Mouse (Mus musculus) small intestine, adult 2 months (tissue): ENCODE data around the gene Syp. TPM values are rescaled to one million over a fixed set of nuclear protein-coding genes. Genes with fewer than 3 reads are reported as not detected.

ENCODE experiments used
- H3K27ac ChIP-seq: fragments of 200-500 bp; 2 replicates; pipeline ENCODE4 v1.5.1; 2012; ENCODE audit warnings: low read depth, low read length, control low read depth, inconsistent platforms; ENCODE audit not compliant: insufficient read depth
- H3K27me3 ChIP-seq: fragments of 200-500 bp; 2 replicates; pipeline ENCODE4 v1.6.1; 2012; ENCODE audit warnings: mild to moderate bottlenecking, moderate library complexity, low read length, inconsistent platforms; ENCODE audit not compliant: control insufficient read depth, insufficient read depth
- H3K36me3 ChIP-seq: fragments of 200-500 bp; 2 replicates; pipeline ENCODE4 v1.6.1; 2012; ENCODE audit warnings: mild to moderate bottlenecking, low read length, control low read depth, inconsistent platforms; ENCODE audit not compliant: control insufficient read depth, insufficient read depth
- H3K4me1 ChIP-seq: fragments of 200-500 bp; 2 replicates; pipeline ENCODE4 v1.6.1; 2012; ENCODE audit warnings: low read length, inconsistent platforms, mixed read lengths; ENCODE audit not compliant: control insufficient read depth, insufficient read depth, insufficient read length
- H3K4me3 ChIP-seq: fragments of 200-500 bp; 2 replicates; pipeline ENCODE4 v1.5.1; 2012; ENCODE audit warnings: low read depth, mild to moderate bottlenecking, control low read depth, inconsistent platforms, low read length, moderate library complexity
- CTCF ChIP-seq: fragments of 200-500 bp; IDR thresholded peaks from 2 replicates; pipeline ENCODE4 v1.5.1; 2012; ENCODE audit warnings: low read depth, mild to moderate bottlenecking, control low read depth, inconsistent platforms, low read length, moderate library complexity, mixed read lengths; ENCODE audit not compliant: insufficient replicate concordance, insufficient read length; ENCODE audit errors: extremely low read depth
- POLR2A ChIP-seq: fragments of 200-500 bp; IDR thresholded peaks from 2 replicates; pipeline ENCODE4 v1.6.1; 2012; ENCODE audit warnings: low read depth, mild to moderate bottlenecking, control low read depth, inconsistent platforms, low read length, moderate library complexity
- WGBS: fragments of 180-500 bp; shearing (Covaris S2); methylation state at CpG from one replicate; pipeline ENCODE4 v1.1.7; 2018; 5-methylcytosine and 5-hydroxymethylcytosine counted together
- polyA plus RNA-seq: library from polyadenylated mRNA; depleted of rRNA; stranded (reverse); fragments of >200 nt; gene quantifications from 2 replicates; pipeline ENCODE4 v1.2.3, GENCODE M21; 2012

The Syp gene
- polyA plus RNA-seq, 1 experiment: 3.2 TPM

DNA sequence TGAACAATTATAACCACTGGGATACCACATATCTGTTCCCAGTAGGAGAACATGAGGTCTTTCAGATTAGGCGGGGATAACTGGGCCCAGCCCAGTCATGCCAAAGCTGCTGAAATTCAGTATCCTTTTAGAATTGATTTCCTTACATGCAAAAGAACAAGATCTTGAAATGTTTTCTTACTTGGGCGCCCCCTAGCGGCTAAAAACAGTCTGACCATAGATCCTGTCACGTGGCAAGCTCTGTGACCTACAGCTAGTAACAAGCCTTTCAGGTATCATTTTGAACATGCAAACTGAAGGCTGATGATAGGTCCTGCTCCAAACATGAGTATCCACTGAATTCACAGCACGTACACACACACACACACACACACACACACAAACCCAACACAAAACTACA is 7.1 kb downstream of the Syp start:
- Histone ChIP-seq H3K4me1 (peaks cover 3% of the 10 kb centered on the region; the same call in 1 of the 2 replicates), H3K4me3 (no peak overlapping the region), H3K27ac (no peak overlapping the region), H3K36me3 (no peaks in the 10 kb centered on the region), H3K27me3 (no peaks in the 10 kb centered on the region)
- TF ChIP-seq CTCF: peak; percentile 27; the same call in 1 of the 2 replicates
- TF ChIP-seq POLR2A: no peak
- WGBS: 6% methylated on average over 5 of the region's 5 CpGs

- Histone ChIP-seq H3K4me1 (peaks cover 1% of the 10 kb centered on the region; the same call in 1 of the 2 replicates), H3K27me3 (no peaks in the 10 kb centered on the region), H3K36me3 (no peaks in the 10 kb centered on the region), H3K4me3 (peak overlapping the region; percentile 78), H3K27ac (peak overlapping the region; percentile 83)
- WGBS: 8% methylated on average over 25 of the region's 25 CpGs
- TF ChIP-seq POLR2A: peak; percentile 67
- TF ChIP-seq CTCF: peak; percentile 27; the same call in 1 of the 2 replicates
Observed at GRCm38 (mm10) chrX:7648671-7649304, 10.5 kb downstream of the Syp start.

DNA sequence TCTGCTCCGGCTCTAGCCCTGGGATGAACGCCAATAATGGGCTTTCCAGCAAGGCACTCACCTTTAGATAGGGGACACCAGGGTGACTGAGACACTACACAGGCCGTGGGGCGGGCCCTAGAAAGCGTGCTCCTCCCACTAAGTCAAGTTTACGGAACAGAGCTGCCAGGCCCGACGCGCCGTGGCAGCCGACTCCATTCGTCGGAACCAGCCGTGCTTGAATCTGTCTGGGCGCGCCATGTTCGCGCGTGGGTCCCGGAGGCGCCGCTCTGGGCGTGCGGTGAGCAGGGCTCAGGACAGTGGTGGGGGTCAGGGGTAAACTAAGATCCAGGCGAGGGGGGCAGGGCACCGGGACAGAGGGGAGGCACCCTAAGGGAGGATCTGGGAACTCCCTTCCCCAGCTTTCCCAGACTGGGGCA is 19.0 kb downstream of the Syp start, which contains the start of gene Prickle3:
Prickle3 (plus strand) TSS at position 40 of the 419 bp plus-strand sequence.
- H3K36me3 ChIP-seq: peaks cover 4% of the 10 kb centered on the region; the same call in 1 of the 2 replicates
- WGBS: 13% methylated on average over 26 of the region's 26 CpGs
- peaks cover 3% of the 10 kb centered on the region; the same call in 1 of the 2 replicates for H3K4me1 ChIP-seq
- no peaks in the 10 kb centered on the region for H3K27me3 ChIP-seq
- H3K4me3 ChIP-seq: peak within 1 kb of the TSS; percentile 79
- peak within 1 kb of the TSS; percentile 28; the same call in 1 of the 2 replicates for H3K27ac ChIP-seq
- 0 out of 2 replicates have a peak, but pooled peaks have one; percentile 19 for TF ChIP-seq POLR2A
- no peak for TF ChIP-seq CTCF

DNA sequence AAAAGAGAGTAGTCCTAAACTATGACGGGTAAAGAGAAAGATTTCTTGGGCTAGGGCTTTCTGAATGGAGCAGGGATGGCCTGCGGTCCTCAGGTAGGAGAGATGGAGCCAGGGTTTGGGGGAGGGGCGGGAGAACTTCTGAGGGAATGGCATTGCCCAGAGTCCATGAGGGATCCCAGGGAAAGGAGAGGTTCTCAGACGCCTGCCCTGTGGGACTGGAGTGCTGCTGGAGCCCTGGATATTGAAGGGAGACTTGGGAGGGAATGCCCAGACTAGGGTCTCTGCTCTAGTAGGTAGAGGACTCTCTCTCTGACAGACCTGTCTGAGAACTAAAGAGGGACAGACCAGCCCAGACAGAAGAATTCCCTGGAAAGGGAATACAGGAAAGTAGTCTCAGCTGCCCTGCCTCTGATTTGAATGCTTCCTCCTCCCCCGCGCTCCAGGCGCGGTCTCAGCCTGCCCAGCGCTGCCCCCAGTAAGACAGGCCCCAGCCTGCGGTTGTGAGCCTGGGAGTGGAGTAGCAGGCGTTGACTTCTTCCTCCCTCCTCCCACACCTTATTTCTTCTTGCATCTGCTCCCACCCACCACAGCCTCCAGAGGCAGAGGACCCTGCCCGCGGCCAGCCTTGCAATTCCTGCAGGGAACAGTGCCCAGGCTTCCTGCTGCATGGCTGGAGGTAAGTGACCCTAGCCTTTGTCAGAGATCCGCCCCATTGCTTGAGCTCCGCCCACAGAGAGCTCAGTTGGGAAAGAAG is 19.9 kb downstream of the Syp start:
- H3K4me3 ChIP-seq: peak overlapping the region; percentile 65
- H3K4me1 ChIP-seq: peaks cover 3% of the 10 kb centered on the region; the same call in 1 of the 2 replicates
- TF ChIP-seq POLR2A (peak; percentile 13; the same call in 1 of the 2 replicates), CTCF (no peak)
- H3K27ac ChIP-seq: peak overlapping the region; percentile 25; the same call in 1 of the 2 replicates
- 21% methylated on average over 15 of the region's 15 CpGs for WGBS
- no peaks in the 10 kb centered on the region for H3K27me3 ChIP-seq
- H3K36me3 ChIP-seq: peaks cover 4% of the 10 kb centered on the region; the same call in 1 of the 2 replicates

DNA sequence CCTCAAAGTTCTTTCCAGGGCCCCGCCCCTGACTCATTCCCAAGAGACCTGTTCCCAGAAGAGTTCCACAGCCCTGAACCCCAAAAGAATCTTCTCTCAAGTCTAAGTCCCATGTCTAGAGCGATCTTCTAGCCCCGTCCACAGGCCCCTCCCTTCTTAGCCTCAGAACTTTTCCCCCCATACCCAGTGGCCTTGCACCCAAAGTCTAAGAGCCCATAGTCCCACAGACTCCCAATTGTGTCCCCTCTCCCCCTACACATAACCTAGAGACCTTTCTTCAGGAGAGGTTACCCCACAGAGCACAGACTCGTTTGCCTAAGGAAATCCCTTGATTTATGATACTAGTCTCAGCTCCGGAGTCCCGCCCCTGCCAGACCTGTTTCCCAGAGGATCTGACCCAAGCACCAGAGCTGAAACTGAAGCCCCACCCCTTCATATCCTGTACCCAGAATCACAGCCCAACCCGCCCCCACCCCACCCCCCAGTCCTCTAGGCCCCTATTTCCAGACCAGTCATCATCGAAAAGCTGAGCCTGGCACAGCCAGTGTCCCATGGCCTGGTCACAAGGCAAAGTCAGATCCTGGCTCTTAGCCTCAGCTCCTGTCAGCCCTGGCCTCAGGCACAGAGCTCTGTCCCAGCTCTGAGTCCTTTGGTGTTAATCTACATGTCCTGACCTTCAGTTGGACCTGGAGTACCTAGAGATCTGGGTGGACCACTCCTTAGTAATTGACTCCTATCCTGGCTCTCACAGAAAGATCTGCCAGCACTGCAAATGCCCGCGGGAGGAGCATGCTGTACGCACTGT is 20.7 kb downstream of the Syp start:
- Histone ChIP-seq H3K27me3 (no peaks in the 10 kb centered on the region), H3K4me1 (peaks cover 3% of the 10 kb centered on the region; the same call in 1 of the 2 replicates), H3K27ac (peak overlapping the region; percentile 71), H3K4me3 (peak overlapping the region; percentile 65), H3K36me3 (peaks cover 4% of the 10 kb centered on the region; the same call in 1 of the 2 replicates)
- 42% methylated on average over 11 of the region's 11 CpGs for WGBS
- TF ChIP-seq CTCF: no peak
- no peak for TF ChIP-seq POLR2A

DNA sequence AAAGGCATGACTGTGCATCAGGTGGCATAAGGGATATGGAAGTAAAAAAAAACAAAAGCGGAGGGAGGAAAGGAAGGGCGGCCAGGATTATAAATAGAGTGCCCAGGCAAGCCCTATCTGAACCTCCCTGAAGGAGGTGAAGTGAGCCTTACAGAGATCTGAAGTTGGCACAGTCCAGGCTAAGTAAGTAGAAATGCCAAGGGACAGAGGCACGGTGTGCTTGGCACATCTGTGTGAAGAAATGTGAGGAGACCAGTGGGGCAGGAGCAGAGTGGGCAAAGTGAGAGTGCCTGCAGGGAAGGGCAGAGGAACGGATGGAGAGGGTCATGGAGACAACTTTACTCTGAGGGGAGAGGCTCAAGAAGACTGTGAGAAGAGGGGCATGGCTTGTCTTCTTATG is 22.8 kb downstream of the Syp start:
- H3K4me3 ChIP-seq: no peak overlapping the region
- H3K4me1 ChIP-seq: peaks cover 4% of the 10 kb centered on the region; the same call in 1 of the 2 replicates
- H3K27ac ChIP-seq: no peak overlapping the region
- peaks cover 9% of the 10 kb centered on the region for H3K36me3 ChIP-seq
- no peaks in the 10 kb centered on the region for H3K27me3 ChIP-seq
- WGBS: 85% methylated on average over 4 of the region's 4 CpGs
- TF ChIP-seq POLR2A (no peak), CTCF (no peak)

- H3K27me3 ChIP-seq: no peaks in the 10 kb centered on the region
- H3K4me1 ChIP-seq: peaks cover 6% of the 10 kb centered on the region; the same call in 1 of the 2 replicates
- no peak overlapping the region for H3K27ac ChIP-seq
- WGBS: 92% methylated on average over 3 of the region's 3 CpGs
- H3K4me3 ChIP-seq: no peak overlapping the region
- TF ChIP-seq CTCF (no peak), POLR2A (no peak)
- H3K36me3 ChIP-seq: peaks cover 18% of the 10 kb centered on the region
Observed at GRCm38 (mm10) chrX:7662936-7663335, 24.7 kb downstream of the Syp start.
